Comparison of ENCODE assay signal across 15 mouse cellular contexts in the genomic region with DNA sequence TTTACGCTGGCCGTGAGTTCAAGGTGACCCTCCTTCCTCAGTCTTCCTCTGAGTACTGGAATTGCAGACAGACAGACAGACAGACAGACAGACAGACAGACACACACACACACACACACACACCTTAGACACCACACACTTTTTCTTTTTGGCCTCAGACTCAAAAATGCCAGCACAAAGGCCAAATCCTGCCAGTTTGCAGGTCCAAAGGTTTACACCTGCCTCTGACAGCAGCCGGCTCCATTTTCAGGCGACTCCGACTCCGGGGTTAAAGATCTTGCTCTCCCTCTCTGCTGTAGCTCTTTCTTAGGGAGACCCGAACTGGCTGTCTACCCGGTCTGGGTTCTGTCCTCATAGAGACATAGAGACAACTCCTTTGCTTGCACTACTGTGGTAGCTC. TPM values are rescaled to one million over a fixed set of nuclear protein-coding genes. Genes with fewer than 3 reads are reported as not detected.
DNase-seq lines count a peak whose midpoint lies in the region; ATAC-seq lines count a peak whose summit lies in the region.
"Had no signal": no experiment of that assay in that cellular context is flagged by ENCODE, and none has a peak within 500 bp of the region (broad histone marks: within the 10 kb centered on the region; RNA-seq: fewer than 3 reads in every experiment).

No protein-coding gene starts in this region.

- no peak overlapping the region for H3K4me2 ChIP-seq in hindbrain, embryonic 11.5 days (replicated peaks; ENCODE audit: low read depth, low read length)
- H3K4me2 ChIP-seq in hindbrain, embryonic 16.5 days (ENCODE audit: low read length) = no peak overlapping the region; the same call in 1 of the 2 replicates
- no peak overlapping the region for H3K4me2 ChIP-seq in neural tube, embryonic 11.5 days (ENCODE audit: low read depth)
- H3K4me2 ChIP-seq in neural tube, embryonic 15.5 days = no peak overlapping the region
- H3K4me2 ChIP-seq in neural tube, embryonic 13.5 days = no peak overlapping the region

- no peak for DNase-seq in hindbrain, embryonic 11.5 days (ENCODE audit: low spot score)
- no peak for DNase-seq in neural tube, embryonic 11.5 days (ENCODE audit: low spot score)
- peak; percentile 44 for DNase-seq in kidney, postnatal 14 days
- DNase-seq in gastrocnemius, postnatal 36 days = no peak
- DNase-seq: adrenal gland, adult 8-10 months; heart, adult 11 months; heart, postnatal 36 days; right cerebral cortex, postnatal 25 days had no signal

- WGBS in hindbrain, embryonic 11.5 days = 56% methylated on average over 8 of the region's 8 CpGs
- WGBS in hindbrain, embryonic 16.5 days = 62% methylated on average over 8 of the region's 8 CpGs
- WGBS in neural tube, embryonic 11.5 days = 70% methylated on average over 8 of the region's 8 CpGs
- WGBS in neural tube, embryonic 15.5 days = 57% methylated on average over 8 of the region's 8 CpGs
- WGBS in neural tube, embryonic 13.5 days = 61% methylated on average over 8 of the region's 8 CpGs

- intact Hi-C loops in gastrocnemius, postnatal 36 days (cut with DNase I) = no loop called here

- H3K9me3 ChIP-seq in hindbrain, embryonic 11.5 days (ENCODE audit: control insufficient read depth, low read length) = no peaks in the 10 kb centered on the region
- no peaks in the 10 kb centered on the region for H3K9me3 ChIP-seq in hindbrain, embryonic 16.5 days (ENCODE audit: control insufficient read depth, low read length)
- H3K9me3 ChIP-seq in neural tube, embryonic 11.5 days (ENCODE audit: control insufficient read depth, low read length) = no peaks in the 10 kb centered on the region
- H3K9me3 ChIP-seq in neural tube, embryonic 15.5 days (replicated peaks) = no peaks in the 10 kb centered on the region
- H3K9me3 ChIP-seq in neural tube, embryonic 13.5 days = no peaks in the 10 kb centered on the region
- H3K9me3 ChIP-seq: heart, embryonic 13.5 days; limb, embryonic 13.5 days had no signal

- H3K4me3 ChIP-seq in hindbrain, embryonic 11.5 days (ENCODE audit: low read depth, low read length) = no peak overlapping the region
- no peak overlapping the region for H3K4me3 ChIP-seq in hindbrain, embryonic 16.5 days (ENCODE audit: low read length)
- no peak overlapping the region for H3K4me3 ChIP-seq in neural tube, embryonic 11.5 days (ENCODE audit: low read depth, low read length)
- no peak overlapping the region for H3K4me3 ChIP-seq in neural tube, embryonic 15.5 days (replicated peaks)
- H3K4me3 ChIP-seq in neural tube, embryonic 13.5 days = no peak overlapping the region

- H3K4me1 ChIP-seq in hindbrain, embryonic 11.5 days (replicated peaks; ENCODE audit: control insufficient read depth, insufficient read depth, low read length) = peaks cover 11% of the 10 kb centered on the region
- peaks cover 10% of the 10 kb centered on the region for H3K4me1 ChIP-seq in hindbrain, embryonic 16.5 days (ENCODE audit: control insufficient read depth, insufficient read depth, low read depth, low read length)
- H3K4me1 ChIP-seq in neural tube, embryonic 11.5 days (ENCODE audit: control insufficient read depth, insufficient read depth, low read length) = peaks cover 23% of the 10 kb centered on the region
- peaks cover 19% of the 10 kb centered on the region for H3K4me1 ChIP-seq in neural tube, embryonic 15.5 days
- peaks cover 36% of the 10 kb centered on the region for H3K4me1 ChIP-seq in neural tube, embryonic 13.5 days (replicated peaks)

- peak overlapping the region; percentile 81 for H3K27ac ChIP-seq in hindbrain, embryonic 11.5 days (ENCODE audit: low read depth, low read length)
- H3K27ac ChIP-seq in hindbrain, embryonic 16.5 days (ENCODE audit: low read depth, low read length) = no peak overlapping the region
- H3K27ac ChIP-seq in neural tube, embryonic 11.5 days (ENCODE audit: low read depth, low read length) = peak overlapping the region; percentile 76
- no peak overlapping the region for H3K27ac ChIP-seq in neural tube, embryonic 15.5 days (replicated peaks)
- peak overlapping the region; percentile 71 for H3K27ac ChIP-seq in neural tube, embryonic 13.5 days (replicated peaks)
- H3K27ac ChIP-seq: heart, embryonic 13.5 days; limb, embryonic 13.5 days had no signal

- no peaks in the 10 kb centered on the region for H3K36me3 ChIP-seq in hindbrain, embryonic 11.5 days (ENCODE audit: control insufficient read depth, insufficient read depth, low read length)
- no peaks in the 10 kb centered on the region for H3K36me3 ChIP-seq in hindbrain, embryonic 16.5 days (ENCODE audit: control insufficient read depth, insufficient read depth, low read length)
- no peaks in the 10 kb centered on the region for H3K36me3 ChIP-seq in neural tube, embryonic 11.5 days (ENCODE audit: control insufficient read depth, insufficient read depth, low read length)
- H3K36me3 ChIP-seq in neural tube, embryonic 15.5 days = no peaks in the 10 kb centered on the region
- no peaks in the 10 kb centered on the region for H3K36me3 ChIP-seq in neural tube, embryonic 13.5 days
- H3K36me3 ChIP-seq: heart, embryonic 13.5 days; limb, embryonic 13.5 days had no signal

- H3K27me3 ChIP-seq in hindbrain, embryonic 11.5 days (ENCODE audit: control insufficient read depth, insufficient read depth, low read length) = peaks cover 4% of the 10 kb centered on the region; the same call in 1 of the 2 replicates
- 0 out of 2 replicates have a peak, but pooled peaks cover 2% of the 10 kb centered on the region for H3K27me3 ChIP-seq in hindbrain, embryonic 16.5 days (replicated peaks; ENCODE audit: control insufficient read depth, insufficient read depth, low read length)
- H3K27me3 ChIP-seq in neural tube, embryonic 11.5 days (ENCODE audit: control insufficient read depth, insufficient read depth, low read length) = peaks cover 10% of the 10 kb centered on the region; the same call in 1 of the 2 replicates
- H3K27me3 ChIP-seq in neural tube, embryonic 15.5 days (replicated peaks) = no peaks in the 10 kb centered on the region; the same call in 1 of the 2 replicates
- H3K27me3 ChIP-seq in neural tube, embryonic 13.5 days = peaks cover 3% of the 10 kb centered on the region

- no peak overlapping the region for H3K9ac ChIP-seq in hindbrain, embryonic 11.5 days (ENCODE audit: low read depth, low read length)
- no peak overlapping the region for H3K9ac ChIP-seq in hindbrain, embryonic 16.5 days (ENCODE audit: low read depth, low read length)
- no peak overlapping the region for H3K9ac ChIP-seq in neural tube, embryonic 11.5 days (ENCODE audit: low read length)
- H3K9ac ChIP-seq in neural tube, embryonic 15.5 days (replicated peaks) = no peak overlapping the region
- no peak overlapping the region for H3K9ac ChIP-seq in neural tube, embryonic 13.5 days

- ATAC-seq in hindbrain, embryonic 11.5 days (ENCODE audit: low FRiP score) = 0 out of 2 replicates have a peak, but pooled peaks have one; percentile 17
- no peak for ATAC-seq in hindbrain, embryonic 16.5 days
- ATAC-seq in neural tube, embryonic 11.5 days (ENCODE audit: insufficient read depth, low FRiP score, low TSS enrichment) = peak; percentile 11; the same call in 1 of the 2 replicates
- no peak for ATAC-seq in neural tube, embryonic 15.5 days (ENCODE audit: low FRiP score)
- ATAC-seq in neural tube, embryonic 13.5 days (ENCODE audit: low read depth) = 0 out of 2 replicates have a peak, but pooled peaks have one; percentile 16
- no peak for ATAC-seq in activated CD4-positive, CD25-positive, alpha-beta regulatory T cell, adult 4 months

RNA-seq across cellular contexts. Expression of gene Eya2, which starts 30.7 kb away (rescaled TPM):
- polyA plus RNA-seq in hindbrain, embryonic 11.5 days (2014; fragmentation: Nextera tagmentation; extraction: Ambion mirVana) = 14.8 and 21.1 TPM in 2 replicates
- polyA plus RNA-seq in hindbrain, embryonic 16.5 days (2015; fragmentation: Nextera tagmentation; extraction: Ambion mirVana) = 8.1 and 12.1 TPM in 2 replicates
- polyA plus RNA-seq in neural tube, embryonic 11.5 days (2014; fragmentation: Nextera tagmentation; extraction: Ambion mirVana) = 25.6 and 29.6 TPM in 2 replicates
- polyA plus RNA-seq in neural tube, embryonic 15.5 days (2015; fragmentation: Nextera tagmentation; extraction: Ambion mirVana) = 5.2 and 11.3 TPM in 2 replicates
- polyA plus RNA-seq in neural tube, embryonic 13.5 days (2015; fragmentation: Nextera tagmentation; extraction: Ambion mirVana) = 13.2 and 18.2 TPM in 2 replicates
- polyA plus RNA-seq in activated CD4-positive, CD25-positive, alpha-beta regulatory T cell, adult 4 months (2017; shearing (Covaris generic)) = 1 to 10 TPM; 4.7 to 8.1 TPM
- 1 to 10 TPM; 3.2 TPM for total RNA-seq in gastrocnemius, postnatal 36 days (2021)
- total RNA-seq: CH12.LX had no signal

Comparison
In these comparisons a context has a peak if more than half of its experiments do, and no peak if none do; other contexts are left out.
1. ATAC-seq: peak in hindbrain, embryonic 11.5 days (single experiment), neural tube, embryonic 11.5 days (single experiment) and neural tube, embryonic 13.5 days (single experiment); none in hindbrain, embryonic 16.5 days (single experiment), neural tube, embryonic 15.5 days (single experiment) and activated CD4-positive, CD25-positive, alpha-beta regulatory T cell, adult 4 months (single experiment).
2. H3K27ac ChIP-seq: peak in hindbrain, embryonic 11.5 days (single experiment), neural tube, embryonic 11.5 days (single experiment) and neural tube, embryonic 13.5 days (single experiment); none in hindbrain, embryonic 16.5 days (single experiment) and neural tube, embryonic 15.5 days (single experiment).